Mouse (Mus musculus) lung, adult 2 months (tissue): ENCODE measurements around the gene Isg15.

Experiments
- CTCF ChIP-seq: fragments of 200-500 bp; IDR thresholded peaks from 2 replicates; pipeline ENCODE4 v1.5.1; 2011; ENCODE audit warnings: mild to moderate bottlenecking, low read length, control low read depth; ENCODE audit not compliant: insufficient read depth
- POLR2A ChIP-seq: fragments of 200-500 bp; IDR thresholded peaks from 2 replicates; pipeline ENCODE4 v1.6.1; 2011; ENCODE audit warnings: low read depth, mild to moderate bottlenecking, control low read depth, low read length, borderline replicate concordance; ENCODE audit errors: extremely low read depth

- TF ChIP-seq CTCF (no peak), POLR2A (no peak)
Observed at GRCm38 (mm10) chr4:156236651-156237447, 36.2 kb upstream of the Isg15 start.
